Mouse (Mus musculus) heart, adult 9 months (tissue): ENCODE data around the gene Kncn.

Experiments
- DNase-seq, 2 experiments: peaks; one replicate each; pipeline ENCODE4 v3.0.0; 2022; ENCODE audit warnings: low spot score in 2 of 2

Kncn gene

DNA sequence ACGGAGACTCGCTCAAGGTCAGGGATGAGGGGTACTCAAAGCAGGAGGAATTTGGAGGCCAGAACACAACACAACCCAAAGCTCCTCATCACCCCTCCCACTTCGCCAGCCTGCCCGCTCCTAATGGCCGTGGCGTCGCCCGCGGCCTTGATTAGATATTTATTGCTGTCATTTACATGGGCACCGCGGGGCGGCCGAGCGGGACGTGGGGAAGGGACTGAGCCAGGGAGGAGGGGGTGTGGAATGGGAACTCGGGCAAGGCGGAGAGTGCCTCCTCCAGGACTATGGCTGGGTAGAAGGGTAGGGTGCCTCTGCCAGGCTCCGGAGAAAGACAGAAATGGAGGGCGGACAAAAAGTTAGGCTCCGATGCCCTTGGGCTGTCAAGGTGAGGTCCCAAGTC, 52.4 kb downstream of the Kncn start:
- no peak for DNase-seq

GRCm38 (mm10) chr4:115937061-115937976, 53.1 kb downstream of the Kncn start:
- DNase-seq: no peak

DNA sequence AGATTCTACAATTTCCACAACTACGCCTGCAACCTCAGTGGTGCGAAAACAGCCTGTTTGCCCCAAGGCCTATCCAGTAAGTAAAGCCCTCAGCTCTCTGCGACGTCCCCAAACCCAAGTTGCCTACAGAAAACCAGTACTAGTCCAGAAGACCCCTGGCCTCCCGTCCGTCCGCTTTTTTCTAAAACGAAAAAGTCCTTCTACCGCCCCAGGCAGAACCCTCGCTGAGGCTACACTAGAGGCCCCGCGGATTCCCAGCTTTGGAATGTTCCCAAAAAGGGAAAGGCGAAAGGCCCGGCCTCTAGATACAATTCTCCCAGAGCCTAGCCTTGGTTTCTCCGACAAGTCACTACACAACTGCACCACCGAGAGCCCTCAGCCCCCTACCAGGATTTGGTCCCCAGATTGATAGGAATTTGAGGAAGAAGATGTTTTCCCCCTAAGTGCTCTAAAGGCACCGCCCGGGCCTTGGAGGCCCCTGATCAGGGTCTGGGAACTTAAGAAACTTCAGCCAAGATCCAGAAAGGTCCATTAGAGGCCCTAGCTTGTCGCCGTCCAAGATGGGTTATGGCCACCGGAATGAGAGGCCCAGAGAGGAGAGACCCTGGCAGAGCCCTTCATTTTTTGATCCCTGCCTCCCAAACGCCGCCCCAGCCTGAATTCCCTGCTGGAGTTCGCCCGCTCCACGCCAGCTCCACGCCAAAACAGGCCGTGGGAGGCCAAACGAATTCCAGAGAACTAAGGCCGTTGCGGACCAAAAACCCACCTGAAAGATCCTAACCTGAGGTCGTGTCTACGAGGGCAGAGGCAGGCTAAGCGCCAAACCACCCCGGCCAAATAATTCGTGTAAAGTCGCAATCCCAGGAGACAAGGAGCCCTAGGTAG, 54.3 kb downstream of the Kncn start:
- DNase-seq: peak in 1 of 2 experiments; percentile 3
